Mouse (Mus musculus): Measurements from ENCODE around the gene Tomm40. TPM values are rescaled to one million over a fixed set of nuclear protein-coding genes. Genes with fewer than 3 reads are reported as not detected.

Tomm40 gene
- total RNA-seq, 2 experiments from 2014 or later: 105 to 115 TPM

GRCm38 (mm10) chr7:19664455-19664954, 50.7 kb downstream of the Tomm40 start:
- no peak for DNase-seq (ENCODE audit: low spot score in 2 of 2)

- no peak for DNase-seq (ENCODE audit: low spot score in 2 of 2)
Observed at GRCm38 (mm10) chr7:19663940-19664339, 51.3 kb downstream of the Tomm40 start.

- no peak for DNase-seq (ENCODE audit: low spot score in 2 of 2)
Observed at GRCm38 (mm10) chr7:19652614-19653013, 62.6 kb downstream of the Tomm40 start.

Other genes with a start within 250 kb of the Tomm40 start
- 1 to 10 TPM; 6.4 to 7.0 TPM for gene Bloc1s3, start 207.1 kb downstream of the Tomm40 start, total RNA-seq (2021)
- gene Trappc6a, start 207.0 kb downstream of the Tomm40 start, total RNA-seq (2021): 10 to 100 TPM; 23.0 to 24.2 TPM
- gene Nkpd1, start 197.6 kb downstream of the Tomm40 start, total RNA-seq (2021): under 1 TPM; 0.48 to 0.69 TPM
- 10 to 100 TPM; 88.3 to 91.7 TPM for gene Ppp1r37, start 152.4 kb downstream of the Tomm40 start, total RNA-seq (2021)
- under 1 TPM in 1 of 2 experiments, not detected in 1; 0.53 TPM for gene Zfp296, start 138.2 kb downstream of the Tomm40 start, total RNA-seq (2021)
- 10 to 100 TPM; 39.8 to 43.3 TPM for gene Gemin7, start 137.8 kb downstream of the Tomm40 start, total RNA-seq (2021)
- gene Clasrp, start 111.0 kb downstream of the Tomm40 start, total RNA-seq (2021): 10 to 100 TPM; 85.8 to 95.0 TPM
- 10 to 100 TPM in 1 of 2 experiments, 1 to 10 TPM in 1; 9.9 to 10.5 TPM for gene Relb, start 86.0 kb downstream of the Tomm40 start, total RNA-seq (2021)
- 100 to 1,000 TPM; 151 to 160 TPM for gene Clptm1, start 50.4 kb downstream of the Tomm40 start, total RNA-seq (2021)
- gene Apoc2, start 37.5 kb downstream of the Tomm40 start, total RNA-seq (2021): not detected
- gene Gm44805, start 34.0 kb downstream of the Tomm40 start, total RNA-seq (2021): not detected
- not detected for gene Apoc4, start 34.0 kb downstream of the Tomm40 start, total RNA-seq (2021)
- gene Apoc1, start 22.8 kb downstream of the Tomm40 start, total RNA-seq (2021): 1 to 10 TPM; 6.1 to 6.8 TPM
- 1,000 to 10,000 TPM; 2,679 to 2,697 TPM for gene Apoe, start 16.2 kb downstream of the Tomm40 start, total RNA-seq (2021)
- gene Nectin2, start 35.0 kb upstream of the Tomm40 start, total RNA-seq (2021): 10 to 100 TPM; 11.6 to 12.7 TPM
- 10 to 100 TPM in 1 of 2 experiments, 1 to 10 TPM in 1; 8.8 to 14.0 TPM for gene Bcam, start 55.6 kb upstream of the Tomm40 start, total RNA-seq (2021)
- gene Cblc, start 81.4 kb upstream of the Tomm40 start, total RNA-seq (2021): not detected
- gene Bcl3, start 107.3 kb upstream of the Tomm40 start, total RNA-seq (2021): under 1 TPM; 0.38 to 0.78 TPM
- 1 to 10 TPM; 3.0 to 3.3 TPM for gene Gm19345, start 136.6 kb upstream of the Tomm40 start, total RNA-seq (2021)
- not detected for gene Ceacam16, start 145.9 kb upstream of the Tomm40 start, total RNA-seq (2021)
- gene Ceacam19, start 172.5 kb upstream of the Tomm40 start, total RNA-seq (2021): not detected
- 10 to 100 TPM; 10.4 to 11.3 TPM for gene Pvr, start 205.7 kb upstream of the Tomm40 start, total RNA-seq (2021)
- not detected for gene Igsf23, start 235.3 kb upstream of the Tomm40 start, total RNA-seq (2021)
- not detected for gene Ceacam20, start 250.0 kb upstream of the Tomm40 start, total RNA-seq (2021)

Data from layer of hippocampus, postnatal 14 days (tissue).